Mouse (Mus musculus): ENCODE measurements around the gene Krtap4-9.
"Not testable (repeated sequence)": the region's sequence is repeated elsewhere in the genome, so short reads cannot be mapped to it uniquely, and the experiment has no call there.

DNA sequence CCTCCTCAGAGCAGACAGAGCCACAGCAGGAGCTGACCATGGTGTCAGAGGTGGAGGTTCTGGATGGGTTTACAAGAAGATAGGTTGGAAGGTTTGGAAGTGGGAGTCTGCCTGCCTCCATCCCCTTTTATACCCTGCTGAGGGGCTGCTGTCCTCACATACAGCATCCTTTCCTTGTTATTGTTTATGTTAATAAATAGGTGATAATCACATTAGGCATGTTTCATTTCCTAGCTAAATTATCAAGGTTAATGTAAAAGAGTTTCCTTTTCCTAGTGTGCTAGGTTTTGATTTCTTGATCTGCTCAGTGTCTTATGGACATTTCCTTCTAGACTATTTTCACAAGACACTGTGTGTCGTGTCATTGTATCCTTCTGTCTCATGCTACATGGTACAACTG is 13.8 kb downstream of the Krtap4-9 start, which contains the start of gene Gm11569:
- not testable (repeated sequence) for TF ChIP-seq MAX (IDR thresholded peaks at IDR 0.05); USF1 (IDR thresholded peaks at IDR 0.05; ENCODE audit: low read depth); MYOD1 (IDR thresholded peaks at IDR 0.05; ENCODE audit: control insufficient read depth, insufficient read length, low read depth); CTCF (IDR thresholded peaks at IDR 0.05; ENCODE audit: control insufficient read depth, insufficient read depth, insufficient read length); FOSL1 (IDR thresholded peaks at IDR 0.05; ENCODE audit: insufficient read depth, low read length, poor library complexity, severe bottlenecking)

All from C2C12 (cell line).